Mouse (Mus musculus): ENCODE measurements around the gene Rnf10. TPM values are rescaled to one million over a fixed set of nuclear protein-coding genes. Genes with fewer than 3 reads are reported as not detected.
A peak's percentile ranks its signal among the peaks of the same experiment; 100 is the strongest.

Gene Rnf10
- polyA plus RNA-seq, 1 experiment from 2014 or later, result 138 TPM

DNA sequence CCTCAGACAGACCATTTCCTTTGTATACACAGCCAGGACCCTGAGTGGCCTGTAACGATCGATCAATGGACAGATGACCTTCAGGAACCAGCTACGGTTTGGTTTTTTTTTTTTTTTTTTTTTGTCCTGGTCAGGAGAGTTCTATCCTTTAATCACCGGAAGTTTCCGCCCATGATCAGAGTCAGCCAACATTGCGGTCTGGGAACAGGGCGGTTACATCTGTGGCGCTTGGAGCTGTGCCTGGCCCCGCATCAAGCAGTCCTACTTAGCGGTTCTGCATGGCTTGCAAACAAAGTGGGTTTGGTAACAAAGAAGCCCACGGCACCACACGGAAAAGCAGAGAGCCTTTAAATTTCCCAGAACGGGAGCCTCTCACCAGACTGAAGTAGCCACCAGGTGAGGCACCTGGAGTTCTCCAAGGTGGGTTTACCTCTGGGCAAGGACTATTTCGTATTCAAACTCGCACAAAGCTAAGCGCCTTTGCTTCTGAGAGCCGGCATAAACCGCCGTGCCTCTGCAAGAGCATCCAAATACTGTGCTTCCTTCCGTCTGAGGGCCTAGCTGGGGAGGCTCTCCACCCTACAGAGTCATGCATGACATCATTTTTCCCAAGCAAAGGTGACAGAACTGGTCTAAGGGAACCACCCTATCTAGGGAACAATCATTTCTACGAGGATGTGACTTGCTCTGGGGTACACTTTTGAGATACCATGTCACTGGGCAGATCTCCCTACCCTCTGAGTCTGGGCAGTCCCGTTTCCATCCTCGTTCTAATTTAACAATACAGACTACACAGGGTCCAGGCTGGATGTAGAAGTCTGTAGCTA, 68.8 kb downstream of the Rnf10 start:
- Histone ChIP-seq H3K36me3 (replicated peaks) (no peaks in the 10 kb centered on the region), H3K4me1 (peaks cover 26% of the 10 kb centered on the region), H3K9me3 (no peaks in the 10 kb centered on the region), H3K27me3 (replicated peaks; ENCODE audit: low read depth, poor library complexity, severe bottlenecking) (peaks cover 44% of the 10 kb centered on the region), H3K4me3 (peak overlapping the region; percentile 55), H3K27ac (replicated peaks) (peak overlapping the region; percentile 82)
- 13% methylated on average over 23 of the region's 23 CpGs for WGBS
- peak; percentile 50 for DNase-seq (ENCODE audit: low spot score)

DNA sequence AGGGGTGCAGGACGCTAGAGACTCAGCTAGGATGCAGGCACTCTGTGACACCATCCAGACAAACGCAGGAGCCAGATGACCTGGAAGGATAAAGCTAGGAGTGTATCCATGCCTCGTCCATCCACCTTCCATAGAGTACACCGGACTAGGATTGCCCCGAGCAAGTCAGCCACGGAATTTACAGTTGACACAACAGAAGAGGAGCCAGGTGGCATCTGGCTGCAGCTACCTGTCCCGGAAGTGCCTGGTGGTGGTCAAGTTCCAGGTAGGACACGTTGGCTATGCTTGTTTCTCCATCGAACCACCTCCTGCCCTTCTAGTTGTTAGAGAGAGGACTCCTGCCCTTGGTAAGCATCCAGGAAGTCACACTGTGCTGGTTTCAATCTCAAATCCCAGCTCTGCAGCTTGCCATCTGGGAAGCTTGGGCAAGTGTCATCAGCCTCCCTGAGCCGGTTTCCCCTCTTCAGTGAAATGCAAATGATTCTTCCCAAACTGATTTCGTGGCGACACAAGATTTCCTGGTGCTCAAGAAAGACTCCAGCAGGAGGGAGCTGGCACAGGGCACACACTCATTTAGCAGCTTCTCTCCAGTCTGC, 78.0 kb downstream of the Rnf10 start:
- Histone ChIP-seq H3K4me1 (peaks cover 45% of the 10 kb centered on the region), H3K27ac (replicated peaks) (peak overlapping the region; percentile 75; the same call in 1 of the 2 replicates), H3K36me3 (replicated peaks) (no peaks in the 10 kb centered on the region), H3K27me3 (replicated peaks; ENCODE audit: low read depth, poor library complexity, severe bottlenecking) (peaks cover 77% of the 10 kb centered on the region), H3K9me3 (no peaks in the 10 kb centered on the region), H3K4me3 (peak overlapping the region; percentile 79)
- WGBS, result 4% methylated on average over 12 of the region's 12 CpGs
- DNase-seq (ENCODE audit: low spot score), result no peak

DNA sequence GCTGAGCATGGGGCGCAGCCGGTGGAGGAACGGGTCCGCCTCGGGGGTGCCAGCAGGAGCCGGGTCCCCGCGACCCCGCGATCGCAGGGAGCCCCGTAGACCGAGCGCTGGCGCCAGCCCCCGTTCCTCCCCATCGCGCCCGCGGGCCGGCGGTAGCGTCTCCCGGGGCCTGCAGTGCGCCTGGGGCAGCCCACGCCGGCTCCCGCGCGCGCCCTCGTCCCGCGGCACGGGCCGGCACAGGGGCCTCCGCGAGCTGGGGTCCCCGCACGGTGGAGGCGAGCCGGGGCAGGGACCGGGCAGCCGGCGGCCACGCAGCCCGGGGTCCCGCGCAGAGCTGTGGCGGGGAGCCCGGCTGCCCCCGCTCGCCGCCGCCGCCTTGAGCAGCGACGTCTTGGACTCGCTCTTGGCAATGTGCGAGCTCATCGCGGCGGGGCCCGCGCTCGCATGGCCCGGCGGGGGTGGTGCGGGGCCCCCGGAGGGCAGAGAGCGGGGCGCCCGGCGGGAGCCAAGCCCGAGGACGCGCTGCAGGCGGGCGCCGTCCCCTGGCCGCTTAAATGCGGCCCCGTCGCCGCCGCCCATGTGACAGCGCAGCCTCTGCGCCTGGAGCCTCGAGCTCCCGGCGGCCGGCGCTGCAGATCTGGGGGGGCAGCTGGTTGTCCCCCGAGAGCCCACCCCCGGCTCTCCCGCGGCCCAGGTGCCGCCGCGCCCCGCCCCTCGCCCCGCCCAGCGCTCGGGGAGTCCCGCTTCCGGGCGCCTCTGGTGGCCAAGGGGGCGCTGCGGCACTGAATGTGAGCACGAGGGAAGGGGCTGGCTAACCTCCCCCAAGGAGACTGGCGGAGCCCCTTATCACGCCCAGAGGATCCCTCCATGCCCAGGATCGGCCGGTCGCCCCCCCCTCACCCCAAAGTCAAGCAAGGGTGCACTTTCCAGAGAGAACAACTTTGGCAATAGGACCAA, 78.8 kb downstream of the Rnf10 start, which contains the start of gene Cabp1:
Cabp1 (minus strand) TSS at position 713 of the 957 bp plus-strand sequence.
- peak within 1 kb of the TSS; percentile 75 for H3K27ac ChIP-seq (replicated peaks)
- H3K9me3 ChIP-seq, result no peaks in the 10 kb centered on the region
- H3K4me3 ChIP-seq, result peak within 1 kb of the TSS; percentile 79
- WGBS, result under 1% methylated on average over 115 of the region's 116 CpGs
- peaks cover 49% of the 10 kb centered on the region for H3K4me1 ChIP-seq
- peaks cover 84% of the 10 kb centered on the region for H3K27me3 ChIP-seq (replicated peaks; ENCODE audit: low read depth, poor library complexity, severe bottlenecking)
- no peaks in the 10 kb centered on the region for H3K36me3 ChIP-seq (replicated peaks)
- DNase-seq (ENCODE audit: low spot score), result peak; percentile 84

DNA sequence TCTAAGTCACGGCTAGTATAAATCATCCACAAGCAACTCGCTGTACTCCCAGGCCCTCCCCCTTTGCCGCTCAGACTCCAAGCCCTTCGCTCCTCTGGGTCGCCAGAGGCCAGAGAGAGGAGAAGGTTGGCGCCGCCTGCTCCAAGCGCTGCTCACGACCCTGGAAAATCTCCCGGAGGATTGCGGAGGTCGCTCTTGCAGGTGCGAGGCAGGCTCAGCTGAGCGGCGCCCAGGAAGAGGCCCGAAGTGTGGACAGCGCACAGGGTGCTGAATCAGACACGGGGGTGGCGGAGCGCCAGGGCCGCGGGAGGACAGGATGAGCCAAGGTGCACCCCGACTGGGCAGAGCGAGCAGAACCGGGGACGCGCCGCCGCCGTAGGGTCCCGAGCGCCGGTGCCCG, 79.5 kb downstream of the Rnf10 start:
- Histone ChIP-seq H3K27ac (replicated peaks) (peak overlapping the region; percentile 75), H3K27me3 (replicated peaks; ENCODE audit: low read depth, poor library complexity, severe bottlenecking) (peaks cover 89% of the 10 kb centered on the region), H3K36me3 (replicated peaks) (no peaks in the 10 kb centered on the region), H3K9me3 (no peaks in the 10 kb centered on the region), H3K4me3 (peak overlapping the region; percentile 79), H3K4me1 (peaks cover 49% of the 10 kb centered on the region)
- DNase-seq (ENCODE audit: low spot score), result peak; percentile 69
- WGBS, result under 1% methylated on average over 34 of the region's 34 CpGs

DNA sequence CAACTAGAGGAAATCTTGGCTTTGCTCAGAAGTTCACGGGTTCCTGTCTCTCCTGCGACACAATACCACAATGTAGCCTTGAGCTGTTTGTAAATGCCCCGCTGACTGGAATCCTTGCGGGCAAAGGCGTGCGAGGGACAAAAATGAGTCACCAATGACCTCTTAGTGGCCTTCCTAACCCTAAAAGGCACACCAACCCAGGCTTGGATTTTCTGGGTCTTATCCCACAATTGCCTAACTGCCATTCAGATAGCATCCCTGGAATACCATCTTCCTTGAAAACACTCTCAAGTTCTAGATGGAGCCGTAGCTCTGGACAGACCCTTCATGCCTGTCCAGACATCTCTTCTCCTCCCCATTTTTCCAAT, 79.9 kb downstream of the Rnf10 start:
- peak; percentile 27 for DNase-seq (ENCODE audit: low spot score)
- no peak overlapping the region for H3K27ac ChIP-seq (replicated peaks)
- H3K27me3 ChIP-seq (replicated peaks; ENCODE audit: low read depth, poor library complexity, severe bottlenecking), result peaks cover 94% of the 10 kb centered on the region
- no peaks in the 10 kb centered on the region for H3K36me3 ChIP-seq (replicated peaks)
- no peaks in the 10 kb centered on the region for H3K9me3 ChIP-seq
- 9% methylated on average over 7 of the region's 7 CpGs for WGBS
- peaks cover 50% of the 10 kb centered on the region for H3K4me1 ChIP-seq
- H3K4me3 ChIP-seq, result peak overlapping the region; percentile 79

DNA sequence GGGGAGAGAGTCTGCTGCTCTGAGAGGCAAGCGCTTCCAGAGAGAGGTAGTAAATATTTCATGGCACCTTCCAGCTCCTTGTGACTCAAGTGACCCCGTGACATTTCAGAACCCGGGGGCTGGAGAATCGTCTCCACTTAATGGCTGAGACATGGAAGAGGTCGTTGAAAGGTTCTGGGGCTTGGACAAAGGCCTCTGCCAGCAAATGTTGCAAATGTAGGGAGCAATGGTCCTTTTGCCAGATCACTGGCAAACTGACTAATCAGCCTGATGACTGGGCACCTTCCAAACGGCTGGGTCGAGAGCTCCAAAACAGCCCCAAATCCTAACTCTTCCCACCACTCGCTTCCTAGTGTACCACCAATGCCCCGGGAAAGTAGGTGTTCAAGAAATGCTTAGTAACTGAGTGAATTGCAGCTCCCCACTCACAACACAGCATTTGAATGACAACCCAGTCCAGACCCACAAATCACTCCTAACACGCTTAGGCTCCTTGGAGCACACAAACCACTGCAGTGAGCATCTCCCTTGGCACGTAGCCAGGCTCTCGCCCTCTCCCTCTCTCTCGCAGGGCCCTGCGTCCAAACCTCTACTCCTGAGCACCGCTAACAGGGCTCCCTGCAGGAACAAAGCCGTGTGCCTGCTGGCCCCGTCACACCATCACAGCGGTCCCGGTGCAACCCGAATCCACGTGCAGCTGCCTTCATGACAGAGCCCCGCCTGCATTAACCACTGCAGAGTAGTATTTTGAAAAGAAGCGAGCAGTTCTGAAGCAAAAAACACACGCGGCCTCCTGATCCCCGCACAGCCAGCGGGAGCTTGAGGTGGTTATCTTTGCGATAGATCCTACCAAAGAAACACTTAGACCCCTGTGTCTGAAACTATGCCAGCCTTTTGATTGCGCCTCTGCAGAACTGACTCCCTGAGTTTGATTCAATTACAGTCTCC, 80.5 kb downstream of the Rnf10 start:
- Histone ChIP-seq H3K4me1 (peaks cover 57% of the 10 kb centered on the region), H3K4me3 (peak overlapping the region; percentile 79), H3K27me3 (replicated peaks; ENCODE audit: low read depth, poor library complexity, severe bottlenecking) (peaks cover 92% of the 10 kb centered on the region)

More for the DNA sequence above, 80.5 kb downstream of the Rnf10 start:
- Histone ChIP-seq H3K27ac (replicated peaks) (no peak overlapping the region; the same call in 1 of the 2 replicates), H3K36me3 (replicated peaks) (no peaks in the 10 kb centered on the region), H3K9me3 (no peaks in the 10 kb centered on the region)
- DNase-seq (ENCODE audit: low spot score), result peak; percentile 55
- 10% methylated on average over 29 of the region's 29 CpGs for WGBS

Other genes with a start within 250 kb of the Rnf10 start
- 20.8 and 25.5 TPM in 2 replicates for gene Gm10401, start 174.6 kb downstream of the Rnf10 start, polyA plus RNA-seq (2016; fragmentation: Nextera tagmentation; extraction: Ambion mirVana)
- gene Acads, start 153.6 kb downstream of the Rnf10 start, polyA plus RNA-seq (2016; fragmentation: Nextera tagmentation; extraction: Ambion mirVana), result 72.6 and 78.7 TPM in 2 replicates
- gene Unc119b, start 137.9 kb downstream of the Rnf10 start, polyA plus RNA-seq (2016; fragmentation: Nextera tagmentation; extraction: Ambion mirVana), result 63.5 and 68.7 TPM in 2 replicates
- 73.6 and 80.6 TPM in 2 replicates for gene Mlec, start 114.7 kb downstream of the Rnf10 start, polyA plus RNA-seq (2016; fragmentation: Nextera tagmentation; extraction: Ambion mirVana)
- 1.3 and 1.4 TPM in 2 replicates for gene Cabp1, start 78.5 kb downstream of the Rnf10 start, polyA plus RNA-seq (2016; fragmentation: Nextera tagmentation; extraction: Ambion mirVana)
- 114 and 122 TPM in 2 replicates for gene Pop5, start 37.1 kb downstream of the Rnf10 start, polyA plus RNA-seq (2016; fragmentation: Nextera tagmentation; extraction: Ambion mirVana)
- gene Coq5, start 6.8 kb upstream of the Rnf10 start, polyA plus RNA-seq (2016; fragmentation: Nextera tagmentation; extraction: Ambion mirVana), result 52.2 and 55.9 TPM in 2 replicates
- 1,787 and 1,839 TPM in 2 replicates for gene Dynll1, start 28.1 kb upstream of the Rnf10 start, polyA plus RNA-seq (2016; fragmentation: Nextera tagmentation; extraction: Ambion mirVana)
- gene Srsf9, start 54.3 kb upstream of the Rnf10 start, polyA plus RNA-seq (2016; fragmentation: Nextera tagmentation; extraction: Ambion mirVana), result 391 and 411 TPM in 2 replicates
- gene Gatc, start 68.3 kb upstream of the Rnf10 start, polyA plus RNA-seq (2016; fragmentation: Nextera tagmentation; extraction: Ambion mirVana), result 34.8 and 38.0 TPM in 2 replicates
- 54.2 and 55.7 TPM in 2 replicates for gene Triap1, start 68.3 kb upstream of the Rnf10 start, polyA plus RNA-seq (2016; fragmentation: Nextera tagmentation; extraction: Ambion mirVana)
- gene Cox6a1, start 76.1 kb upstream of the Rnf10 start, polyA plus RNA-seq (2016; fragmentation: Nextera tagmentation; extraction: Ambion mirVana), result 716 and 739 TPM in 2 replicates
- gene Msi1, start 156.7 kb upstream of the Rnf10 start, polyA plus RNA-seq (2016; fragmentation: Nextera tagmentation; extraction: Ambion mirVana), result 86.3 and 111 TPM in 2 replicates
- not detected in 2 replicates for gene Pla2g1b, start 193.4 kb upstream of the Rnf10 start, polyA plus RNA-seq (2016; fragmentation: Nextera tagmentation; extraction: Ambion mirVana)
- gene Sirt4, start 211.8 kb upstream of the Rnf10 start, polyA plus RNA-seq (2016; fragmentation: Nextera tagmentation; extraction: Ambion mirVana), result 14.5 and 16.0 TPM in 2 replicates
- gene Pxn, start 233.8 kb upstream of the Rnf10 start, polyA plus RNA-seq (2016; fragmentation: Nextera tagmentation; extraction: Ambion mirVana), result 50.3 and 50.6 TPM in 2 replicates

All from embryonic facial prominence, embryonic 10.5 days (tissue).